ENCODE assay signal across 12 mouse cellular contexts in the genomic region with DNA sequence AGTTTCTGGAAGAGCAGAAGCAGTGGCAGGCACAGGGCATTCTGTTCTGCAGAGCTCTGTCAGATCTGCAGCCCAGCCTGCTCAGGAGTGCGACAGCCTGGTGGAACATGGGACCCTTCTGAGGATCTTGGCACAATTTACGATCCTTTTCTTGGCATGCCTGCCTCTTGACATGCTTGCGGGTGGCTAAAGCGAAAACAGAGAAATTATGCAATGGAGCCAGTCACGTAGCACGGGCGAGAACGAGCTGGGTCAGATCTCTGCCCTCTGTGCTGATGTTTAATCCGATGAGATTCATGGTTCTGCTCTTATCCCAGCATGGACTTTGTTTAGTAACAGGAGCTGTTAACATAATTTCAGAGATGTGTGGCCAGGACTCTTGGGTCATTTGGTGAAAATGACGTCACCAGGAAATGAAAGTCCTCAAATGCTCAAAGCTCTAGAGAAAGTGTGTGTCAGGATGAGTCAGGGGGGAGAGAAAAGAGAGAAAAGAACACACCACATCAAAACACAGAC. TPM values are rescaled to one million over a fixed set of nuclear protein-coding genes. Genes with fewer than 3 reads are reported as not detected.
A peak's percentile ranks its signal among the peaks of the same experiment; 100 is the strongest.
DNase-seq lines count a peak whose midpoint lies in the region; ATAC-seq and TF ChIP-seq lines count a peak whose summit lies in the region.
"Had no signal": no experiment of that assay in that cellular context is flagged by ENCODE, and none has a peak within 500 bp of the region (broad histone marks: within the 10 kb centered on the region; RNA-seq: fewer than 3 reads in every experiment).

No protein-coding gene starts in this region.

- peak; percentile 64 for ATAC-seq in hindbrain, postnatal 0 days
- ATAC-seq in hindbrain, embryonic 14.5 days (ENCODE audit: low FRiP score) = no peak
- ATAC-seq in lung, embryonic 16.5 days (ENCODE audit: low read depth) = peak; percentile 69
- ATAC-seq in stomach, embryonic 16.5 days (ENCODE audit: insufficient read depth, low FRiP score) = 0 out of 2 replicates have a peak, but pooled peaks have one; percentile 47
- ATAC-seq: forebrain, embryonic 13.5 days had no signal

- peak overlapping the region; percentile 22; the same call in 1 of the 2 replicates for H3K4me2 ChIP-seq in hindbrain, postnatal 0 days (ENCODE audit: low read depth, low read length)
- H3K4me2 ChIP-seq in hindbrain, embryonic 14.5 days (replicated peaks) = no peak overlapping the region
- H3K4me2 ChIP-seq in lung, embryonic 16.5 days (ENCODE audit: low read depth, low read length) = no peak overlapping the region
- peak overlapping the region; percentile 27 for H3K4me2 ChIP-seq in stomach, embryonic 16.5 days (ENCODE audit: low read depth, low read length)
- H3K4me2 ChIP-seq: forebrain, embryonic 13.5 days; liver, embryonic 15.5 days had no signal

- peak; percentile 18 for DNase-seq in adrenal gland, postnatal 10 days
- no peak for DNase-seq in adrenal gland, adult (ENCODE audit: inconsistent age in 2 of 2, low spot score in 1 of 2)
- peak; percentile 51 for DNase-seq in hindbrain, postnatal 0 days (ENCODE audit: low spot score)
- DNase-seq in hindbrain, embryonic 14.5 days (ENCODE audit: low spot score) = no peak
- no peak for DNase-seq in lung, adult 2 months
- no peak for DNase-seq in frontal cortex, adult 2 months (ENCODE audit: extremely low spot score in 1 of 2, low spot score in 1 of 2)
- DNase-seq: cerebellum, postnatal 36 days; thymus, postnatal 4 days had no signal

- H3K4me1 ChIP-seq in hindbrain, postnatal 0 days (ENCODE audit: insufficient read depth, low read length) = no peaks in the 10 kb centered on the region
- no peaks in the 10 kb centered on the region for H3K4me1 ChIP-seq in hindbrain, embryonic 14.5 days (replicated peaks; ENCODE audit: control insufficient read depth, insufficient read depth, low read length)
- peaks cover 6% of the 10 kb centered on the region for H3K4me1 ChIP-seq in lung, embryonic 16.5 days (replicated peaks; ENCODE audit: control insufficient read depth, insufficient read depth, low read length)
- no peaks in the 10 kb centered on the region; the same call in 1 of the 2 replicates for H3K4me1 ChIP-seq in lung, adult 2 months (ENCODE audit: control insufficient read depth, insufficient read depth, low read length)
- peaks cover 10% of the 10 kb centered on the region for H3K4me1 ChIP-seq in stomach, embryonic 16.5 days (ENCODE audit: control insufficient read depth, insufficient read depth, low read length)
- H3K4me1 ChIP-seq: forebrain, embryonic 13.5 days; liver, embryonic 15.5 days had no signal

- no peaks in the 10 kb centered on the region for H3K36me3 ChIP-seq in hindbrain, postnatal 0 days (ENCODE audit: insufficient read depth, low read length)
- H3K36me3 ChIP-seq in hindbrain, embryonic 14.5 days (replicated peaks; ENCODE audit: control insufficient read depth, insufficient read depth) = no peaks in the 10 kb centered on the region
- H3K36me3 ChIP-seq in lung, embryonic 16.5 days (ENCODE audit: control insufficient read depth, insufficient read depth, low read length) = no peaks in the 10 kb centered on the region
- no peaks in the 10 kb centered on the region for H3K36me3 ChIP-seq in stomach, embryonic 16.5 days (ENCODE audit: control insufficient read depth, insufficient read depth, low read length)
- H3K36me3 ChIP-seq: liver, embryonic 15.5 days had no signal

- H3K9ac ChIP-seq in hindbrain, postnatal 0 days (replicated peaks; ENCODE audit: low read length) = no peak overlapping the region
- H3K9ac ChIP-seq in hindbrain, embryonic 14.5 days = no peak overlapping the region
- H3K9ac ChIP-seq in lung, embryonic 16.5 days (ENCODE audit: low read length) = no peak overlapping the region
- H3K9ac ChIP-seq in stomach, embryonic 16.5 days (ENCODE audit: low read length) = no peak overlapping the region
- H3K9ac ChIP-seq: forebrain, embryonic 13.5 days; liver, embryonic 15.5 days had no signal

- WGBS in hindbrain, postnatal 0 days = 52% methylated on average over 10 of the region's 10 CpGs
- WGBS in hindbrain, embryonic 14.5 days = 79% methylated on average over 10 of the region's 10 CpGs
- 24% methylated on average over 10 of the region's 10 CpGs for WGBS in lung, embryonic 16.5 days
- WGBS in lung, adult 2 months = 58% methylated on average over 10 of the region's 10 CpGs
- 55% methylated on average over 10 of the region's 10 CpGs for WGBS in stomach, embryonic 16.5 days

- no peak for TF ChIP-seq POLR2A in lung, adult 2 months (IDR thresholded peaks at IDR 0.05; ENCODE audit: borderline replicate concordance, extremely low read depth, low read depth, low read length)

- no peak overlapping the region for H3K4me3 ChIP-seq in hindbrain, postnatal 0 days (ENCODE audit: low read length)
- no peak overlapping the region for H3K4me3 ChIP-seq in hindbrain, embryonic 14.5 days (replicated peaks; ENCODE audit: low read length)
- H3K4me3 ChIP-seq in lung, embryonic 16.5 days (ENCODE audit: low read length) = no peak overlapping the region
- no peak overlapping the region for H3K4me3 ChIP-seq in lung, adult 2 months (replicated peaks; ENCODE audit: extremely low read depth, low read depth, low read length)
- no peak overlapping the region for H3K4me3 ChIP-seq in stomach, embryonic 16.5 days (replicated peaks; ENCODE audit: low read length)
- H3K4me3 ChIP-seq: forebrain, embryonic 13.5 days; liver, embryonic 15.5 days had no signal

- H3K9me3 ChIP-seq in hindbrain, postnatal 0 days (ENCODE audit: low read length) = no peaks in the 10 kb centered on the region
- H3K9me3 ChIP-seq in hindbrain, embryonic 14.5 days (ENCODE audit: control insufficient read depth, low read length) = no peaks in the 10 kb centered on the region
- H3K9me3 ChIP-seq in lung, embryonic 16.5 days (ENCODE audit: control insufficient read depth, low read length) = no peaks in the 10 kb centered on the region
- no peaks in the 10 kb centered on the region for H3K9me3 ChIP-seq in stomach, embryonic 16.5 days (replicated peaks; ENCODE audit: control insufficient read depth, low read length)
- H3K9me3 ChIP-seq: forebrain, embryonic 13.5 days; liver, embryonic 15.5 days had no signal

- H3K27me3 ChIP-seq in hindbrain, postnatal 0 days (ENCODE audit: insufficient read depth, low read length) = no peaks in the 10 kb centered on the region
- H3K27me3 ChIP-seq in hindbrain, embryonic 14.5 days (ENCODE audit: control insufficient read depth, insufficient read depth, low read length) = no peaks in the 10 kb centered on the region
- H3K27me3 ChIP-seq in lung, embryonic 16.5 days (ENCODE audit: control insufficient read depth, insufficient read depth, low read depth, low read length) = no peaks in the 10 kb centered on the region
- H3K27me3 ChIP-seq in stomach, embryonic 16.5 days (ENCODE audit: control insufficient read depth, insufficient read depth, low read length) = no peaks in the 10 kb centered on the region
- H3K27me3 ChIP-seq: forebrain, embryonic 13.5 days; liver, embryonic 15.5 days had no signal

- TF ChIP-seq CTCF in hindbrain, postnatal 0 days (IDR thresholded peaks at IDR 0.05; ENCODE audit: low read depth) = no peak
- no peak for TF ChIP-seq CTCF in lung, adult 2 months (IDR thresholded peaks at IDR 0.05; ENCODE audit: insufficient read depth, low read length)

- no peak overlapping the region for H3K27ac ChIP-seq in hindbrain, postnatal 0 days
- H3K27ac ChIP-seq in hindbrain, embryonic 14.5 days = no peak overlapping the region
- H3K27ac ChIP-seq in lung, embryonic 16.5 days (ENCODE audit: low read length) = peak overlapping the region; percentile 72
- H3K27ac ChIP-seq in stomach, embryonic 16.5 days (ENCODE audit: low read length) = peak overlapping the region; percentile 62; the same call in 1 of the 2 replicates
- H3K27ac ChIP-seq: forebrain, embryonic 13.5 days; liver, embryonic 15.5 days had no signal

RNA-seq across cellular contexts. Expression of a gene that starts 4.5 kb away (rescaled TPM):
- 1 to 10 TPM; 4.3 to 7.0 TPM for total RNA-seq in adrenal gland, postnatal 10 days (2021)
- total RNA-seq in hindbrain, postnatal 0 days (2014; rRNA removed) = 0.79 and 2.0 TPM in 2 replicates
- 1.5 and 1.7 TPM in 2 replicates for polyA plus RNA-seq in hindbrain, postnatal 0 days (2015; fragmentation: Nextera tagmentation; extraction: Ambion mirVana)
- polyA plus RNA-seq in hindbrain, embryonic 14.5 days (2014; fragmentation: Nextera tagmentation; extraction: Ambion mirVana) = 1.1 and 1.7 TPM in 2 replicates
- 15.8 and 18.0 TPM in 2 replicates for polyA plus RNA-seq in lung, embryonic 16.5 days (2015; fragmentation: Nextera tagmentation; extraction: Ambion mirVana)
- polyA plus RNA-seq in lung, adult 2 months (2012; rRNA removed) = 1.7 and 1.8 TPM in 2 replicates
- 11.5 and 13.7 TPM in 2 replicates for polyA plus RNA-seq in stomach, embryonic 16.5 days (2015; fragmentation: Nextera tagmentation; extraction: Ambion mirVana)
- polyA plus RNA-seq in frontal cortex, adult 2 months (2012; rRNA removed) = 1.0 and 1.1 TPM in 2 replicates

Comparison
In these comparisons a context has a peak if more than half of its experiments do, and no peak if none do; other contexts are left out.
1. DNase-seq: peak in adrenal gland, postnatal 10 days (single experiment) and hindbrain, postnatal 0 days (single experiment); none in adrenal gland, adult (0 of 2), hindbrain, embryonic 14.5 days (single experiment), lung, adult 2 months (single experiment) and frontal cortex, adult 2 months (0 of 2).
2. H3K4me2 ChIP-seq: peak in hindbrain, postnatal 0 days (single experiment) and stomach, embryonic 16.5 days (single experiment); none in hindbrain, embryonic 14.5 days (single experiment) and lung, embryonic 16.5 days (single experiment).
3. H3K27ac ChIP-seq: peak in lung, embryonic 16.5 days (single experiment) and stomach, embryonic 16.5 days (single experiment); none in hindbrain, postnatal 0 days (single experiment) and hindbrain, embryonic 14.5 days (single experiment).